Mouse (Mus musculus): ENCODE measurements around the gene Mpl. TPM values are rescaled to one million over a fixed set of nuclear protein-coding genes. Genes with fewer than 3 reads are reported as not detected.

Mpl gene
- not detected for polyA plus RNA-seq (2014; fragmentation: Illumina TruSeq; extraction: RNeasy Lipid Tissue Mini Kit (QIAGEN cat#74804); ENCODE audit: low replicate concordance)

DNA sequence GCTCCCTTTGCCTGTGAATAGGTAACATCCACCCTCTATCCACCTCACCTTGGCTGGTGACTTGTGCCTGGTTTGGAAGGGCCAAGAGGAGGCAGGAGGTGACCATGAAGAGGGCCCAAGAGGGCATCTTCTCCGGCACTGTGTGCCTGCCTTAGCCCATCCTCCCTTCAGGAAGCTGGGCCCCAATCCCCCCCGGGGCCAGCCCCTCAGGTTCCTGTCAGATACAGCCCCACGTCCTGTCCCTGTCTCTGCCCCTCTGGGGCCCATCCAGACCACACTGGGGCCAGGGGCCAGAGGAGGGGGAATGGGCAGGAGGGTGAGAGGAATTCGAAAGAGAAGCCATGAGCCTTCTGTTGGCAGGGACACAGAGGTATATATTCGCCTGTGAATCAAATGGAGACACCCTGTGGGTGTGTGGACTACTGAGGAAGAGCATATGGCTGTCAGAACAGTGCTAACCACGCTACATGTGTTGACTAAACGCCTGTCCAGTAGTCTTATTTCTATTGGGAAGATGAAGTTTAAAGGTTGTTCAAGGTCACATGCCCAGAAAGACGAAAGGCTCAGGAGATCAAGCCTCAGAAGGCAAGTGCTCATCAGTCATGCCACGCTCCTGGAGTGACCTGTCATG lies at the start of gene Mpl:
TSS of gene Mpl (minus strand) at position 169 of the 631 bp plus-strand sequence.

DNA sequence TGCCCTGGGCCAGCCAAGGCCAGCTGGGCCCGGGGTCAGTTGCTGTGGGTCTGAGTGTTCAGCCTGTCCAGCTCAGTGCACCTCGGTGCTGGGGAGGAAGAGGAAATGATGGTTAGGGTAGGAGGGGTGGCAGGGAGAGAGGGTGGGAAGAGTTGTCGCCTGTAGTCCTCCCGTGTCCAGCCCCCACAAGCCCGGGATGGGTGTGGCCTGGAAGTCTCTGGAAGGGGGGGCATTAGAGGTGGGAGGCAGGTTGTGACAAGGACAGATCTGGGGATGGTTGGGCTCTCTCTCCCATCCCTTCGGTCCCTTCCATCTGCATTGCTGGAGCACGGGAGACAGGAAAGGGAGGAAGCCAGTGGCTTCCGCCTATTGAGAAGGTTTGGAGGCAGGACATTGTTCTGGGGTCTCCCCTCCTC lies 32.4 kb upstream of the Mpl start, which contains the start of gene Tie1:
TSS of gene Tie1 (minus strand) at position 345 of the 416 bp plus-strand sequence.

GRCm38 (mm10) chr4:118436820-118437603 lies 20.3 kb downstream of the Mpl start, which contains the start of gene Cdc20:
Cdc20 (minus strand) TSS chr4:118437352.

DNA sequence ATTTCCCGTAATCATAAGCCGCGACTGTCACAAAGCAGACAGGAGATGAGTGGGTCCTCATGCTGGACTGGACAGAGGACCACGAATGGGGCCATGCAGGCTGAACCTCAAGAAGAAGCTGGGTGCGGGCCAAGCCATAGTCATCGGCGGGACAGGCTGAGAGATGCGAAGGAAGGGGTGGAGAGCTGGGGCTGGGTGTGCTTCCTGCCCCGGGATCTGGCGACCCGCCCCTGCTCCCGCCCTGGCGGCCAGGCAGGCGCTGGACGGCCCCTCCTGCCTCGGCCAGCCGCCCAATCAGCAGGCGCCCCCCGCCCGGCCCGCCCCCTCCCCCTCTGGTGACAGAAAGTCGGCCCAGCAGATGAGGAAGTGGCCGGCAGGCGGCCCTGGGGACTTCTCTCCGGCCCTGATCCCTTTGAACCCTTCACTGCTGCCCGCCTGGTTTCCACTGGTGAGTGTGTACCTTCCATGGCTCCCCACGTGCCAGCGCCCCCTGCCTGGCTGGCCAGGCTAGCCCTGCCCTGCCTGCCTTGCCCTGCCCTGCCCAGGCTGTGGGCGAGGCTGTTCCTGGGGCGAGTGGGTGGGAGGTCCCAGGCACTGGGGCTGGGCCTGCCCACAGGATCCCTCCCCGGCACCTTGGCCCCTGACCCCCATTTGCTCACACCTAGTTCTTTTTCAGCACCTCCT lies 29.4 kb downstream of the Mpl start, which contains the start of gene Elovl1:
TSS of gene Elovl1 (plus strand) at position 326 of the 684 bp plus-strand sequence.

DNA sequence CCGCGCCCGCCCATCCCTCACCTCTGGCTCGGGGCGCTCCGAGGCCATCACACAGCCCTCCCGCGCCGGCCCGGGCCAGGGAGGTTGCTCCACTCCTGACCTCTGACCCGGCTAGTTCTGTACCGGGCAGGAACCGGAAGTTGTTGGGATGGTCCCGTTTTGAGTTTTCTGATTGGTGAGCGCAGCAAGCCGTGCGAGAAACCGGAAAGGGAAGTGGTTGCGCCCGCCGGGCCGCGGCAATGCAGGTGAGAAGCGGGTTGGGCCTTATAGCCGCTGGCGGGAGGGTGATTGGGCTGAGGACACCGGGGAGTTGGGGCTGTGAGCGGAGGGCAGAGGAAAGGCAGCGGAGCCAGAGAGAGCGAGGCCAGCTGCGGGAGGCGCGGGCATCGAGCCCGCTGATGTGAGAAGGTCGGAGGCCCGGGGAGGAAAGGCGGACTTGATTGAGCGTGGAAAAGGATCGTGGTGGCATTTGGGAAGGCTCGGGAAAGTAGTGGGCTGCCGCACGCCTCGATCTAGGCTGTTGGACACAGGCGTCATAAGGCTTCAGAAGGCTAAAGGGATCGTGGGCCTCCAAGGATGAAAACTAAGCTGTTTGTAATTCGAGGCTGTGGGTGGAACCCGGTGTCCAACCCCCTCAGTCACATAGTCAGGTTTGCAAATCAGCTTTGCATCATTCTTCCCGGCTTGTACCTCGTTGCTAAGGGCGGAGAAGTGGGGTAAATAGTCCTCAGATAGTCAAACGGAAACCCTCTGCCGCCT lies 48.0 kb downstream of the Mpl start, which contains the start of the genes Szt2 and Med8:
TSS of gene Szt2 (minus strand) at position 132 of the 759 bp plus-strand sequence.
TSS of gene Med8 (plus strand) at position 196 of the 759 bp plus-strand sequence.

Other genes with a start within 250 kb of the Mpl start
- gene Ptprf, start 166.1 kb downstream of the Mpl start, polyA plus RNA-seq (2014; fragmentation: Illumina TruSeq; extraction: RNeasy Lipid Tissue Mini Kit (QIAGEN cat#74804); ENCODE audit: low replicate concordance): 4.3 TPM
- gene Szt2, start 48.2 kb downstream of the Mpl start, polyA plus RNA-seq (2014; fragmentation: Illumina TruSeq; extraction: RNeasy Lipid Tissue Mini Kit (QIAGEN cat#74804); ENCODE audit: low replicate concordance): 0.22 TPM
- gene Med8, start 48.2 kb downstream of the Mpl start, polyA plus RNA-seq (2014; fragmentation: Illumina TruSeq; extraction: RNeasy Lipid Tissue Mini Kit (QIAGEN cat#74804); ENCODE audit: low replicate concordance): 40.3 TPM
- 22.9 TPM for gene Elovl1, start 29.4 kb downstream of the Mpl start, polyA plus RNA-seq (2014; fragmentation: Illumina TruSeq; extraction: RNeasy Lipid Tissue Mini Kit (QIAGEN cat#74804); ENCODE audit: low replicate concordance)
- 0.82 TPM for gene Cdc20, start 20.2 kb downstream of the Mpl start, polyA plus RNA-seq (2014; fragmentation: Illumina TruSeq; extraction: RNeasy Lipid Tissue Mini Kit (QIAGEN cat#74804); ENCODE audit: low replicate concordance)
- 0.33 TPM for gene Tie1, start 32.5 kb upstream of the Mpl start, polyA plus RNA-seq (2014; fragmentation: Illumina TruSeq; extraction: RNeasy Lipid Tissue Mini Kit (QIAGEN cat#74804); ENCODE audit: low replicate concordance)
- gene 2610528J11Rik, start 69.5 kb upstream of the Mpl start, polyA plus RNA-seq (2014; fragmentation: Illumina TruSeq; extraction: RNeasy Lipid Tissue Mini Kit (QIAGEN cat#74804); ENCODE audit: low replicate concordance): 12.7 TPM
- 3.4 TPM for gene Tmem125, start 86.5 kb upstream of the Mpl start, polyA plus RNA-seq (2014; fragmentation: Illumina TruSeq; extraction: RNeasy Lipid Tissue Mini Kit (QIAGEN cat#74804); ENCODE audit: low replicate concordance)
- gene Cfap57, start 163.3 kb upstream of the Mpl start, polyA plus RNA-seq (2014; fragmentation: Illumina TruSeq; extraction: RNeasy Lipid Tissue Mini Kit (QIAGEN cat#74804); ENCODE audit: low replicate concordance): not detected
- 9.5 TPM for gene Ebna1bp2, start 163.3 kb upstream of the Mpl start, polyA plus RNA-seq (2014; fragmentation: Illumina TruSeq; extraction: RNeasy Lipid Tissue Mini Kit (QIAGEN cat#74804); ENCODE audit: low replicate concordance)
- gene Olfr62, start 201.4 kb upstream of the Mpl start, polyA plus RNA-seq (2014; fragmentation: Illumina TruSeq; extraction: RNeasy Lipid Tissue Mini Kit (QIAGEN cat#74804); ENCODE audit: low replicate concordance): not detected
- not detected for gene Olfr1342, start 235.2 kb upstream of the Mpl start, polyA plus RNA-seq (2014; fragmentation: Illumina TruSeq; extraction: RNeasy Lipid Tissue Mini Kit (QIAGEN cat#74804); ENCODE audit: low replicate concordance)
- gene Olfr1341, start 246.0 kb upstream of the Mpl start, polyA plus RNA-seq (2014; fragmentation: Illumina TruSeq; extraction: RNeasy Lipid Tissue Mini Kit (QIAGEN cat#74804); ENCODE audit: low replicate concordance): not detected

Data from small intestine, adult 10 weeks (tissue).